Mouse (Mus musculus) left cerebral cortex, adult 18-20 months (tissue): ENCODE results near the gene B3gnt6. TPM values are rescaled to one million over a fixed set of nuclear protein-coding genes. Genes with fewer than 3 reads are reported as not detected.

Experiments used
- DNase-seq, 2 experiments: peaks; one replicate each; pipeline ENCODE4 v3.0.0; 2021 to 2022; ENCODE audit warnings: low spot score in 2 of 2, mixed read lengths in 1 of 2
- total RNA-seq, 2 experiments: library from RNA; stranded (reverse); gene quantifications; 2 replicates each; pipeline ENCODE4 v1.2.3; 2021

Gene B3gnt6
- total RNA-seq, 2 experiments from 2014 or later = 0.21 to 0.42 TPM

GRCm38 (mm10) chr7:98177566-98177928, 21.7 kb downstream of the B3gnt6 start:
- DNase-seq = no peak

GRCm38 (mm10) chr7:98177071-98177485, 22.2 kb downstream of the B3gnt6 start:
- no peak for DNase-seq

- DNase-seq = no peak
These were observed 22.8 kb downstream of the B3gnt6 start for GRCm38 (mm10) chr7:98176322-98177070.

GRCm38 (mm10) chr7:98174883-98175755, 24.2 kb downstream of the B3gnt6 start:
- no peak for DNase-seq

- no peak for DNase-seq
These were observed 25.9 kb downstream of the B3gnt6 start for GRCm38 (mm10) chr7:98173408-98173807.

GRCm38 (mm10) chr7:98172661-98173060, 26.6 kb downstream of the B3gnt6 start:
- no peak for DNase-seq

- peak; percentile 21 to 38 for DNase-seq
These were observed 27.9 kb downstream of the B3gnt6 start for GRCm38 (mm10) chr7:98171141-98172073.

GRCm38 (mm10) chr7:98164999-98165528, 34.2 kb downstream of the B3gnt6 start:
- peak in 1 of 2 experiments; percentile 37 for DNase-seq

- DNase-seq = no peak
These were observed 34.8 kb downstream of the B3gnt6 start for GRCm38 (mm10) chr7:98164382-98164998.

- no peak for DNase-seq
These were observed 35.6 kb downstream of the B3gnt6 start for GRCm38 (mm10) chr7:98163700-98164099.

- no peak for DNase-seq
These were observed 37.0 kb downstream of the B3gnt6 start for GRCm38 (mm10) chr7:98162239-98162638.

GRCm38 (mm10) chr7:98160041-98160740, 39.1 kb downstream of the B3gnt6 start:
- DNase-seq = no peak

- DNase-seq = no peak
These were observed 40.8 kb downstream of the B3gnt6 start for GRCm38 (mm10) chr7:98158481-98158880.

- no peak for DNase-seq
These were observed 41.5 kb downstream of the B3gnt6 start for GRCm38 (mm10) chr7:98157636-98158332.

GRCm38 (mm10) chr7:98156280-98156665, 43.0 kb downstream of the B3gnt6 start:
- no peak for DNase-seq

GRCm38 (mm10) chr7:98155546-98156279, 43.6 kb downstream of the B3gnt6 start:
- DNase-seq = peak; percentile 71 to 75

GRCm38 (mm10) chr7:98153892-98154291, 45.4 kb downstream of the B3gnt6 start:
- no peak for DNase-seq

- no peak for DNase-seq
These were observed 45.9 kb downstream of the B3gnt6 start for GRCm38 (mm10) chr7:98153345-98153744.
